25 mouse cellular contexts compared by ENCODE assay signal in the genomic region with DNA sequence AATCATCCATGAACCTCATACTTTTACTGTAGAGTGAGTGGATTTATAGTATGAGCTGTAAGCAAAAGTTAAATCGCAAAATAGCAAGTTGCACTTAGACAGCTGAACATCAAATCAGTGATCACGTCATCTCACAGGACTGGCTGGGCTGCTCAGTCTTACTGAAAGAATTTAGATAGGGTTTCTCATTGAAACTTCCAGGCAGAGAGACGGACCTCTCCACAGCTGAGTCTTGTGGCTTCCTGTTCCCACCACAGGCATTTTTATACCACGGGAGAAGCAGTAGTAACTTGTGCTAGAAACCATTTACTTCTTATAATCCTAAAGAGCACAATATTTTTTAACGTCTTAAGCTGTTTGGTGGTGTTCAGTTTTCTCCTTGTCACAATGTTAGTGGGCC.
"Had no signal": no experiment of that assay in that cellular context is flagged by ENCODE, and none has a peak within 500 bp of the region (broad histone marks: within the 10 kb centered on the region; RNA-seq: fewer than 3 reads in every experiment).

No protein-coding gene starts in this region.

- DNase-seq: gastrocnemius, adult 2 months; gastrocnemius, postnatal 10 days; gastrocnemius, postnatal 25 days; heart, adult 18-20 months; heart, postnatal 10 days; heart, postnatal 4 days; kidney, adult 18-20 months; kidney, adult 8-10 months; kidney, postnatal 10 days; kidney, postnatal 25 days; kidney, postnatal 4 days; liver; liver, embryonic 13.5 days had no signal

- H3K4me3 ChIP-seq: gastrocnemius, adult 2 months; heart, embryonic 10.5 days; heart, embryonic 12.5 days; hindbrain, embryonic 13.5 days; intestine, embryonic 15.5 days; layer of hippocampus, adult 2 months; left cerebral cortex, adult 2 months; limb, embryonic 10.5 days; limb, embryonic 12.5 days; liver, embryonic 13.5 days; liver, embryonic 15.5 days had no signal

- ATAC-seq: hindbrain, embryonic 16.5 days; inflammation-experienced regulatory T-cells, adult 6 months; intestine, embryonic 15.5 days; intestine, postnatal 0 days had no signal

- H3K4me1 ChIP-seq: heart, embryonic 10.5 days; heart, embryonic 12.5 days; hindbrain, embryonic 13.5 days; intestine, embryonic 15.5 days; limb, embryonic 10.5 days; limb, embryonic 12.5 days; liver, embryonic 13.5 days; liver, embryonic 15.5 days had no signal

- H3K27ac ChIP-seq: gastrocnemius, adult 2 months; heart, embryonic 10.5 days; hindbrain, embryonic 13.5 days; intestine, embryonic 15.5 days; layer of hippocampus, adult 2 months; left cerebral cortex, adult 2 months; limb, embryonic 10.5 days; limb, embryonic 12.5 days; liver, embryonic 13.5 days; liver, embryonic 15.5 days had no signal
